Comparison of ENCODE assay signal across 24 mouse cellular contexts in the genomic region with DNA sequence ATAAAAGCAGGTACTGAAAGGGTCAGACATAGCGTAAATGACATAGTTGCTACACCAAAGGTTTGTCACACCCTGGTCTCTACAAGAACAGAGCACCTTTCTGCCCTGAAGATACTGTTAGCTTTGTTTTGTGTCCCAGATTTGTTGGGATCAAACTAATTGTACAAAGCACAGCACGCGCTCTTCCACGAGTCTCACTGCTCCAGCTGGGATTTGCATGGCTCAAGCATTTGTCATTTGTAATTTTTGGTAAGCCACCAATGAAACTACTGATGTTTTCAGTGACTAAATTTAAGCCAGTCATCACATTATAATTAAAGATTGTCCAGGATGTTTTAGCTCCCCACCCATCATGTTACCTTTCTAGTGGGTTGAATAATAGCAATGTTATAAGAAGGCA.
DNase-seq lines count a peak whose midpoint lies in the region; ATAC-seq lines count a peak whose summit lies in the region.
"Had no signal": no experiment of that assay in that cellular context is flagged by ENCODE, and none has a peak within 500 bp of the region (broad histone marks: within the 10 kb centered on the region; RNA-seq: fewer than 3 reads in every experiment).

No protein-coding gene starts in this region.

- WGBS in midbrain, embryonic 11.5 days = 92% methylated on average over 4 of the region's 4 CpGs
- WGBS in midbrain, embryonic 10.5 days = 95% methylated on average over 4 of the region's 4 CpGs

- H3K36me3 ChIP-seq in midbrain, embryonic 11.5 days (ENCODE audit: control insufficient read depth, insufficient read depth, low read length) = no peaks in the 10 kb centered on the region
- no peaks in the 10 kb centered on the region for H3K36me3 ChIP-seq in midbrain, embryonic 10.5 days
- H3K36me3 ChIP-seq: embryonic facial prominence, embryonic 13.5 days; embryonic facial prominence, embryonic 15.5 days; forebrain, embryonic 10.5 days; forebrain, embryonic 12.5 days; G1E had no signal

- H3K27me3 ChIP-seq in midbrain, embryonic 11.5 days (ENCODE audit: control insufficient read depth, insufficient read depth, low read length) = no peaks in the 10 kb centered on the region
- peaks cover 11% of the 10 kb centered on the region; the same call in 1 of the 2 replicates for H3K27me3 ChIP-seq in midbrain, embryonic 10.5 days (ENCODE audit: low read depth, poor library complexity, severe bottlenecking)
- H3K27me3 ChIP-seq: CH12.LX; embryonic facial prominence, embryonic 13.5 days; embryonic facial prominence, embryonic 15.5 days; Patski had no signal

- no peak overlapping the region for H3K4me3 ChIP-seq in midbrain, embryonic 11.5 days (ENCODE audit: low read depth, low read length)
- H3K4me3 ChIP-seq in midbrain, embryonic 10.5 days = no peak overlapping the region
- H3K4me3 ChIP-seq: embryonic facial prominence, embryonic 13.5 days; embryonic facial prominence, embryonic 15.5 days; erythroblast, embryonic 14.5 days; forebrain, embryonic 10.5 days; forebrain, embryonic 12.5 days had no signal

- no peak for ATAC-seq in cerebellum, adult (ENCODE audit: insufficient number of reproducible peaks, low FRiP score, low TSS enrichment)
- ATAC-seq in midbrain, embryonic 11.5 days (ENCODE audit: low FRiP score) = no peak
- ATAC-seq in CD4-positive, CD25-positive, alpha-beta regulatory T cell, adult 4 months = no peak
- ATAC-seq: activated CD4-positive, CD25-positive, alpha-beta regulatory T cell, adult 4 months; forebrain, embryonic 14.5 days; forebrain, embryonic 16.5 days; Patski had no signal

- H3K9ac ChIP-seq in midbrain, embryonic 11.5 days (ENCODE audit: low read length) = no peak overlapping the region
- H3K9ac ChIP-seq: embryonic facial prominence, embryonic 13.5 days; embryonic facial prominence, embryonic 15.5 days; forebrain, embryonic 12.5 days had no signal

- H3K9me3 ChIP-seq in midbrain, embryonic 11.5 days (ENCODE audit: control insufficient read depth, low read length) = no peaks in the 10 kb centered on the region
- no peaks in the 10 kb centered on the region for H3K9me3 ChIP-seq in midbrain, embryonic 10.5 days (replicated peaks)
- H3K9me3 ChIP-seq: embryonic facial prominence, embryonic 13.5 days; embryonic facial prominence, embryonic 15.5 days; forebrain, embryonic 10.5 days; forebrain, embryonic 12.5 days had no signal

- no peak overlapping the region for H3K4me2 ChIP-seq in midbrain, embryonic 11.5 days
- H3K4me2 ChIP-seq: embryonic facial prominence, embryonic 13.5 days; embryonic facial prominence, embryonic 15.5 days; forebrain, embryonic 12.5 days had no signal

- no peaks in the 10 kb centered on the region for H3K4me1 ChIP-seq in midbrain, embryonic 11.5 days (ENCODE audit: control insufficient read depth, insufficient read depth, low read length)
- peaks cover 15% of the 10 kb centered on the region for H3K4me1 ChIP-seq in midbrain, embryonic 10.5 days
- H3K4me1 ChIP-seq: forebrain, embryonic 12.5 days had no signal

- peak; percentile 66 for DNase-seq in cerebellum, adult 9-10 months
- DNase-seq in midbrain, embryonic 11.5 days (ENCODE audit: low spot score, missing footprints) = peak; percentile 39
- DNase-seq in midbrain, embryonic 10.5 days (ENCODE audit: low spot score) = no peak
- DNase-seq: adrenal gland, adult 8-10 months; adrenal gland, postnatal 14 days; adrenal gland, postnatal 36 days; cerebellum, adult 11-12 months; cerebellum, adult 8-10 months; cerebellum, postnatal 10 days; cerebellum, postnatal 25 days; embryo, embryonic 11 days had no signal

- no peak overlapping the region for H3K27ac ChIP-seq in midbrain, embryonic 11.5 days (ENCODE audit: low read depth, low read length)
- H3K27ac ChIP-seq in midbrain, embryonic 10.5 days (replicated peaks) = no peak overlapping the region
- H3K27ac ChIP-seq: embryonic facial prominence, embryonic 13.5 days; embryonic facial prominence, embryonic 15.5 days; forebrain, embryonic 10.5 days; forebrain, embryonic 12.5 days had no signal
